Mouse (Mus musculus) retina, embryonic 14.5 days (tissue): Measurements from ENCODE around the gene Ttc28.

ENCODE experiments used
- DNase-seq: peaks from one replicate; pipeline ENCODE4 v3.0.0-alpha.2; 2015; ENCODE audit warnings: low spot score

Ttc28 gene

GRCm38 (mm10) chr5:111287571-111287970 lies 408.0 kb downstream of the Ttc28 start:
- no peak for DNase-seq

GRCm38 (mm10) chr5:111288486-111288885 lies 408.9 kb downstream of the Ttc28 start:
- no peak for DNase-seq

- DNase-seq = no peak
Measured at GRCm38 (mm10) chr5:111290071-111290470, 410.5 kb downstream of the Ttc28 start.

- DNase-seq = no peak
Measured at GRCm38 (mm10) chr5:111291639-111292038, 412.0 kb downstream of the Ttc28 start.

GRCm38 (mm10) chr5:111297801-111298200 lies 418.2 kb downstream of the Ttc28 start:
- no peak for DNase-seq

GRCm38 (mm10) chr5:111298706-111299105 lies 419.1 kb downstream of the Ttc28 start:
- DNase-seq = no peak

GRCm38 (mm10) chr5:111300776-111301175 lies 421.2 kb downstream of the Ttc28 start:
- no peak for DNase-seq

GRCm38 (mm10) chr5:111301736-111302135 lies 422.1 kb downstream of the Ttc28 start:
- DNase-seq = no peak

GRCm38 (mm10) chr5:111304730-111305129 lies 425.1 kb downstream of the Ttc28 start:
- no peak for DNase-seq

- no peak for DNase-seq
Measured at GRCm38 (mm10) chr5:111310185-111310584, 430.6 kb downstream of the Ttc28 start.

GRCm38 (mm10) chr5:111313833-111314232 lies 434.2 kb downstream of the Ttc28 start:
- DNase-seq = no peak

GRCm38 (mm10) chr5:111315061-111315460 lies 435.5 kb downstream of the Ttc28 start:
- DNase-seq = no peak

GRCm38 (mm10) chr5:111317526-111317925 lies 437.9 kb downstream of the Ttc28 start:
- DNase-seq = no peak

- no peak for DNase-seq
Measured at GRCm38 (mm10) chr5:111318946-111319345, 439.3 kb downstream of the Ttc28 start.

- DNase-seq = no peak
Measured at GRCm38 (mm10) chr5:111325813-111326212, 446.2 kb downstream of the Ttc28 start.

- DNase-seq = no peak
Measured at GRCm38 (mm10) chr5:111327420-111327819, 447.8 kb downstream of the Ttc28 start.

- no peak for DNase-seq
Measured at GRCm38 (mm10) chr5:111329782-111330416, 450.3 kb downstream of the Ttc28 start.

- DNase-seq = peak; percentile 99
Measured at GRCm38 (mm10) chr5:111330417-111331098, 451.0 kb downstream of the Ttc28 start, which contains the start of gene Pitpnb. Gene Pitpnb (plus strand): TSS chr5:111330763.

GRCm38 (mm10) chr5:111331099-111331435 lies 451.5 kb downstream of the Ttc28 start:
- DNase-seq = no peak

GRCm38 (mm10) chr5:111335939-111336691 lies 456.5 kb downstream of the Ttc28 start:
- DNase-seq = no peak
